Mouse (Mus musculus) left cerebral cortex, postnatal 25 days (tissue): Measurements from ENCODE around the gene Ankrd34a. TPM values are rescaled to one million over a fixed set of nuclear protein-coding genes. Genes with fewer than 3 reads are reported as not detected.
A peak's percentile ranks its signal among the peaks of the same experiment; 100 is the strongest.

Source experiments
- DNase-seq, 2 experiments: peaks; one replicate each; pipeline ENCODE4 v3.0.0; 2022; ENCODE audit warnings: low spot score in 2 of 2, mixed read lengths in 1 of 2
- intact Hi-C: fragments of 180-260 bp; cut with DNase I; formaldehyde crosslinking; loops from one replicate; pipeline ENCODE4 v1.15.1; 2025
- total RNA-seq, 2 experiments: library from RNA; stranded (reverse); gene quantifications; 2 replicates each; pipeline ENCODE4 v1.2.3; 2021

Ankrd34a gene
- total RNA-seq = 10 to 100 TPM; 73.5 to 74.2 TPM

DNA sequence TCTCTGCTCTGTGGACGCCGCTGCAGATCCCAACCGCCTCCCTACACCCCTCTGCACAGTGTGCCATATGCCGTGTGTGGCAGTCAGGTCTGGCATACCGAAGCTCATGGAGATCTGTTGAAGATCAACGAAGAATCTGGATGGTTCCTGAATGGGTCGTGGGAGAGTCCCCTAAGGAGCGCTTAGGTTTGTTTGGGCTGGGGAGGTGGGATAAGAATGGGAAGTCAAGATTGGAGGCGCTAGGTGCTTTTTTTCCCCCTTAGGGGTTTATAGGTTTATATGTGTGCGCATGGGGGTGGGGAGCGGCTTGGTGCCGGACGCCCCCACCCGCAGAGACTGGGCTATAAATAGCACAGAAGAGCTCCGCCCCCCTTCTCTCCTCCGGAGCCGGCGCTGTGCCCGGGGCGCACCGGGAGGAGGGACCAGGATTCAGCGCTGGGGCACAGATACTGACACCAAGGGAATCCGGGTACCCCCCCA lies at the start of gene Ankrd34a:
Ankrd34a (plus strand) TSS at position 409 of the 480 bp plus-strand sequence.
- intact Hi-C loops = loop anchor here (2.0 kb wide), 1 partner anchor 15 kb away; no protein-coding TSS in a partner anchor
- peak; percentile 83 to 92 for DNase-seq

DNA sequence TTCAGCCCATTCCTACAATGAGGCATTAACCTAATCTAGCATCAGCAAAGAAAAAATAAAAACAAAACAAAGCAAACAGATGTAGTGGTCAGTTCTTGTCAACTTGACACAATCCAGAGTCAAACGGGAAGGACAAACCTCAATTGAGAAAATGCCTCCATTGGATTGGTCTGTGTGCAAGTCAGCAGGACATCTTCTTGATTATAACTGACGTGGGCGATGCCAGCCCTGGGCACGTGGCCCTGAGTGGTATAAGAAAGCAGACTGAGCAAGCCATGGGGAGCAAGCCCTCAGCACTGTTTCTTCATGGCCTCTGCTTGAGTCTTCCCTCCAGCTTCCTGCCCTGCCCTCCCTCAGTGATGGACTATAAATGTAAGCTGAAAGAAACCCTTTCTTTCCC lies 49.6 kb upstream of the Ankrd34a start:
- DNase-seq = no peak
- intact Hi-C loops = loop anchor here (1.0 to 2.0 kb wide), 3 partner anchors 33 to 162 kb away; partner anchors contain the start of gene Nudt17

DNA sequence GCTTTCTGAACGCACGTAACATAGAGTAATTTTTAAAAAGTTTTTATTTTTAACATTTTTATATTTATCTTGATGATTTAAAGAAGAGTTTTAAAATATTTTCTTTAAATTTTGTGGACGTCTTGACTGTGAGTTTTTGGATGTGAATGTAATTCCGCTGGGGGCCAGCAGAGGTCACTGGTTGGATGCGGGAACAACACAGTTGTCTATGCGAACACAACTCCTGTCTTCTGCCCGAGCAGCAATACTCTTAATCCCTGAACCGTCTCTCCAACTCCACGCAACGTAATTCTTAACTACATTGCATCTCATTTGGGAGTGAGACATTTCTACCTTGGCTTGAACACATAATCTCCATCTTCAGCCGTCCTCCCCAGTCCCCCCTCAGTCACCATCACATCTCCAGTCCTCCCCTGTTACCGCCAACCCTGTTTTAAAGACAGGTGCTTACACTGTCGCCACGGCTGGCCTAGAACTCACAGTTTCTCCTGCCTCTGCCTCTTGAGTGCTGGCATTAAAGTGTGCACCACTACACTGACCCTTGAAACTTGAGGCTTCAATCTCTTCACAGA lies 49.0 kb upstream of the Ankrd34a start:
- peak; percentile 69 to 80 for DNase-seq
- intact Hi-C loops = loop anchor here (1.0 to 2.0 kb wide), 3 partner anchors 33 to 161 kb away; partner anchors contain the start of gene Nudt17

DNA sequence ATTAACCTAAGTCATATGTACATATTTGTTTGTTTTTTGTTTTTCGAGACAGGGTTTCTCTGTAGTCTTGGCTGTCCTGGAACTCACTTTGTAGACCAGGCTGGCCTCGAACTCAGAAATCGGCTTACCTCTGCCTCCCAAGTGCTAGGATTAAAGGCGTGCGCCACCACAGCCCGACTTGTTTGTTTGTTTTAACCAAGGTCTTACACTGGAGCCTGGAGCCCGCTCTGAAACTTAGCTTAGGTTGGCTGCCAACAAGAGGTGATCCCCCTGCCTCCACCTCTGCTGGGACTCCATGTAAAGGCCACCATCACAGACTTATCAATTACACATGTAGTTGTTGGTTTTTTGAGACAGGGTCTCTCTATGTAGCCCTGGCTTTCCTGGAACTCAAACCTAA lies 47.6 kb upstream of the Ankrd34a start:
- intact Hi-C loops = no loop called here
- DNase-seq = no peak

DNA sequence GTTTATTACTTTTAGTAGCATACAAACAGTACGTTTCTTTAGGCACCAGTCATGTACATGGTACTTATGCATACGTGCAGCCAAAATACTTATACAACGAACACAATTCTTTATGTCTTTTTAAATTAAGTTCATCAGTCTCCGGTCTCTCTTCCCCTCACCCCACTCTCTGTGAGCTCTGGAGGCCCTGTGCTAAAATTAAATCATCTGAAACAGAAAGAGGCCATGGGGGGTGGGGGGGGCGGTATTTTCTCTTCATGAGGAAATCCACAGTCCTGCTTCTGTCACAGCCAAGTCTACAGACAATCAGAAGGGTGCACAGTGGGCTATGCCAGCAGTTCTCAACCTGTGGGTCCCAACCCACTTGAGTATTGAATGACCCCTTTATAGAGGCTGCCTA lies 47.1 kb upstream of the Ankrd34a start:
- DNase-seq = no peak
- intact Hi-C loops = no loop called here

DNA sequence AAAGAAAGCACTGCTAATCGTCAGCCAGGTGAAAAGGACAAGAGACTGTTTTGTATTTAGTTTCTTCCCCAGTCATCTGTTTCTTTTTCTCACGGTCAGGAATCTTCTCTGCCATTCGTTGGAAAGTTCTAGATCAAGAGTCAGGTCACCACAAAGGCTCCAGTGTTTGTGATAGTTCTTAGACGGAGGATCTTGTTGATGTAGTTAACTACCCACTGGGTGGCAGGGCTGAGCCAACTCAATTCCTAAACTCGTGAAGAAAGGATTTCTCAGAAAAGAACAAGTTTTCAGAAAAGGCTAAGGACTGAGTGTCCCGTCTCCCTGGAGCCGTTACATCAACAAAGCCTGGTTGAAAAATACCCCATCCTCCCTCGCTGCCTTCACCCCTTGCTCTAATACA lies 45.2 kb upstream of the Ankrd34a start:
- intact Hi-C loops = loop anchor here (1.0 kb wide), 1 partner anchor 29 kb away; no protein-coding TSS in a partner anchor
- peak; percentile 51 to 73 for DNase-seq

DNA sequence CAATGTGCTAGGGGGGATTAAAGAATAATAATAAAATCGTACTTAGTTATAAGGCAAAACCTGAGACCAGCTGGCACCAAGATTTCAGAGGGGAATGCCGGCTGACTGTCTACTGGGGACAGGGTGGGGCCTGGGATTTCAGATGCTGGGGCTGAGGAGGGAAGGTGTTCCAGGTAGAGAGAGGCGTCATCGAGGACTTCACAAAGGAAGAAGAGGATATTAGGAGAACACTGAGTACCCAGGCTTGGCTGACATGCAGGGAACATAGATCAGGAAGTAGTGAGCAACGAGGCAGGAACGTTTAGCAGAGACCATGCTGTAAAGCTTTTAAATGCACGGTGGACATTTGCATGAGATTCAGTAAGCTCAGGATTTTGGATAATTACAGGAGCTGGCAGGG lies 44.5 kb upstream of the Ankrd34a start:
- no peak for DNase-seq
- intact Hi-C loops = loop anchor here (1.0 kb wide), 1 partner anchor 28 kb away; no protein-coding TSS in a partner anchor

DNA sequence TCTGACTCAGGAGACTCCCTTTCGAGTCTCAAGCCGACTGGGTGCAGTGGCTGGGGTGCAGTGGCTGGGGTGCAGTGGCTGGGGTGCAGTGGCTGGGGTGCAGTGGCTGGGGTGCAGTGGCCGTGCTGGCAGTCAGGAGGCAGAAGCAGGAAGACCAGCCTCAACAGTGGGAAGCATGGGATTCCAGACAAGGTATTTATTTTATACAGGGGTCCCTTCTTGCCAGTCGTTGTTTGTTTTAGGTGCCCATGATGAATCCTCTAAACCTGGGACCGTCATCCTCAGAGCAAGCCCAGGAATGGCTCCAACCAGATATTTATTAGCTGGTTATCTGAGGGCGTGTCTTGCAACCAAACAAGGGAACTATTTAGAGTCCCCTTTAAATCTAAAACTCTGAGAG lies 42.8 kb upstream of the Ankrd34a start:
- no peak for DNase-seq
- intact Hi-C loops = no loop called here

DNA sequence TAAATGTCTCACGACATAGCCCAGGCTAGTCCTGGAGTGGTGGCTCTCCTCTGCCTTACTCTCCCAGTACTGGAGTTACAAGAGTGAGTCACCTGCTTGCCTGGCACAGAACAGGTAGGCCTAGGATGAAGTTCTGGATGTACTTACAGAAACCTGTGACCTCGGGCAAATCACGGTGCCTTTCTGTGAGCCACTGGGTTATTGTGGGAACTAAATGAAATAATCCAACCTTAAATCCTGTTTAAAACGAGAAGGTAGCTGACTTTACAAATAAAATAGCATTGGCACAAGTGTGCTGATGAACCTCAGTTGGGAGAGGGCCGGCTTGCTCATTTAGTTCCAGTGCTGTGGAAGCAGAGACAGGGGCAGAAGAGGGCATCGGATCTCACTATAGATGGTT lies 42.2 kb upstream of the Ankrd34a start:
- no peak for DNase-seq
- intact Hi-C loops = no loop called here

DNA sequence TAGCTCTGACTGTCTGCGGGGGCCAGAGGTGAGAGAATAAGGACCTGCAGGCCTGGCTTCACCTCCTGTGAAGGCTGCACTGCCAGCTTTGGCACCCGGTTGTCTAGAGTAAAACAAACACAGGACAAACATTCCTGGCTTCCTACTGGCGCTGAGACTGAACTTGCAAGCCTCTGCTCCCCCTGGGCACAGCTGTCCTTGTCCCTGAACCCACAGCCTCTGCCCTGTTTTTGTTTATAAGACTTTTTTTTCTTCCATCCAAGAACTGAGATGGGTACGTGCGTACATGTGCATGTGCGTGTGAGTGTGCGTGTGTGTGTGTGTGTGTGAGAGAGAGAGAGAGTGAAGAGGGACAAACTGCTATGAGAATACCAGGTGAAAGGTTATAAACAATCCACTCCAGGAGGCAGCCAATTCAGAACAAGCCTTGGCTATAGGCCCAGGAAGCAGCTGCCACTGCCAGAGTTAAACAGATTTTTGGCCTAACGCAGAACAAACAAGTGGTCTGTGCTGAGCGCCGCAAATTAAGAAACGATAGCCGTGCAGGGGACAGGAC lies 41.3 kb upstream of the Ankrd34a start:
- peak; percentile 44 to 46 for DNase-seq
- intact Hi-C loops = no loop called here

DNA sequence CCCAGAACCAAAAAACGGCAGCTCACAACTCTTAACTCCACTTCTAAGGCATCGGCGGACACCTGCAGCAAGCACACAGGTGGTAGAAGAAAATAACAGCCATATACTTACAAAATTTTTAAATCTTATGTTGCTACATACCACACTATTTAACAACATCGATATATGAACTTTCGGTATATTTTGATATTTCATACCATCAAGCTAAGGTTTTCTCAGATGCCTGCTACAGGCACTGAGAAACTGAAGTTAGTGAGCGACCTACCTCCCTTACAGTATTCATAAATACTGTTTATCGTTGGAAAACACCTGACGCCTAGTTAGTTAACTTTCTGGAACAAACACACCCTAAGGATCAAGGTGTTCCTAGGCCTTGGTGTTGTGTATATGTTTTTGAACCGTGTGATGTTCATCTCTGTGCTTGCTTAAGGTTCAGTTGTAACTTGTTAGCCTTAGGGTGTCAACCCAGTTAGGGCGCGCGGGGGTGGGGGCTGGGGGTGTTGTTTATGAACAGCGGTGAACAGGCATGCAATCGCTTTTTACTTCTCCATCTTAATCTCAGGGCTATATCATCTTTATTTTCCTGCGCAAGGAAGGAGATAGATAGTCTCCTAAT lies 40.3 kb upstream of the Ankrd34a start:
- intact Hi-C loops = loop anchor here (2.0 kb wide), 1 partner anchor 19 kb away; no protein-coding TSS in a partner anchor
- DNase-seq = no peak

DNA sequence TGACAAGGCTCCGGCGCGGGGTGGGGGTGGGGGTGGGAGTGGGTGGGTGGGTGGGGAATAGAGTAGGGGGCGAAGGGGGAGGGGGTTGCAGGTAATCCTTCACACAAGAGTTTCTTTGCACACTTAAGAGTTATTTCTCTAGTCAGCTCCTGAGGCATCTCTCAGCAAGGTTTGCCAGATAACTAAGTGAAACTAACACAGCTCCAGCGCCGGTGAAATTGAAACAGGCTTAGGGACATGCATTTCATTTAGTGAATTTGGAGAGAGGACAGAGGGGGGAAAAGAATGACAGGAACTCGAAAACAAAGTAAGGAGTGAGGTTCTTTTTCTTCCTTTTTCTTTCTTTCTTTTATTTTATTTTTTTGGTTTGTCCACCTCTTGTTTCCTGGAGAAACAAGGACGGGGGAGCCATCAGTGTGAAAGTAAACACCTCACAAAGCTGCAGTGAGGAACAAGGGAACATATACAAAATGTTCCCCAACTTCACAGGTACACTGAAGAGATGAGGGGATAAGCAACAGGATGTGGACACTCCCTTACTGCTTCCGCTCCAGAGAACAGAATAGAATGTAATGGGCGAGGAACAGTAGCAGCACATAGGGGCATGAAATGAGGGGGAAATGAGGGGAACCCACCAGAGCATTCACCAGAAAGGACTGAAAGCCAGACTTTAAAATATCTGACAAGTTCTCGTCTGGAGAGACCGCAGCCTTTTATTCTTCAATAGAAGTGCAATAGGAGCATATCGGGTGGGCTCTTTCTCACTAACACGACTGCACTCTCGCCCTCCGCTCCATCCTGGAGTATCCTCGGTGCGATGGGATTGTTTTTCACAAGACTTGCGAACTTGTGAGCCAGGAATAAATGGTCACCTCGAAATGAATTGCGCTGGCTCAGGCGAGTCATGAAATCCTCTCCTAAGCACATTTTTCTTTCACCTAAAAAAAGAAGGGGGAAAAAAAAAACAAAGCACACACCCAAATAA lies 39.5 kb upstream of the Ankrd34a start:
- no peak for DNase-seq
- intact Hi-C loops = loop anchor here (2.0 kb wide), 1 partner anchor 18 kb away; no protein-coding TSS in a partner anchor

DNA sequence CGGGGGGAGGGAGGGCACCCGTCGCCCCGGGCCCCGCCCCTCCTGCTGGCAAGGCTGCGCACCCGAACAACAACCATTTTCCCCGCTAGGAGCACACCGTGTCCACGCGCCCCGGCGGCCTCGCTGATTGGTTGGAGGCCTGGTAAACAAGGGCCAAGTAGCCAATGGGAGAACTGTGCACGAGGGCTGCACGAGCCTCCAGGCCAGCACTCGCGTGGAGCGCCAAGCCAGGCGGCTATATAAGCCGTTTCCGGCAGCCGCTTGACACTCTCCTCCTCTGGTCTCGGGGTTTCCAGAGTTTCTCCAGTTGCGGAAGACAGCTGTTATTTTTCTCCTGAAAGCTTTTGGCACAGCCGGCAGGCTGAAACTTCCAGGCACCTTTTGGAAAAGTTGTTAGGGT lies 38.7 kb upstream of the Ankrd34a start, which contains the start of gene Txnip:
Txnip (plus strand) TSS at position 264 of the 400 bp plus-strand sequence.
- DNase-seq = peak; percentile 96 to 97
- intact Hi-C loops = loop anchor here (2.0 kb wide), 1 partner anchor 17 kb away; no protein-coding TSS in a partner anchor

DNA sequence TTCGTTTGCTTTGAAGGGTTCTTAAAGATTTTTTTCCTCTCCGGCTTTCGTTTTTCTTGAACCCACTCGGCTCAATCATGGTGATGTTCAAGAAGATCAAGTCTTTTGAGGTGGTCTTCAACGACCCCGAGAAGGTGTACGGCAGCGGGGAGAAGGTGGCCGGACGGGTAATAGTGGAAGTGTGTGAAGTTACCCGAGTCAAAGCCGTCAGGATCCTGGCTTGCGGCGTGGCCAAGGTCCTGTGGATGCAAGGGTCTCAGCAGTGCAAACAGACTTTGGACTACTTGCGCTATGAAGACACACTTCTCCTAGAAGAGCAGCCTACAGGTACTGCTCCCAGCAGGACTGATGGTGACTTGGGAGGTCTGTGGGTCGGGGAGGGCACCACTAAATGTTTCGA lies 38.3 kb upstream of the Ankrd34a start:
- DNase-seq = no peak
- intact Hi-C loops = no loop called here

DNA sequence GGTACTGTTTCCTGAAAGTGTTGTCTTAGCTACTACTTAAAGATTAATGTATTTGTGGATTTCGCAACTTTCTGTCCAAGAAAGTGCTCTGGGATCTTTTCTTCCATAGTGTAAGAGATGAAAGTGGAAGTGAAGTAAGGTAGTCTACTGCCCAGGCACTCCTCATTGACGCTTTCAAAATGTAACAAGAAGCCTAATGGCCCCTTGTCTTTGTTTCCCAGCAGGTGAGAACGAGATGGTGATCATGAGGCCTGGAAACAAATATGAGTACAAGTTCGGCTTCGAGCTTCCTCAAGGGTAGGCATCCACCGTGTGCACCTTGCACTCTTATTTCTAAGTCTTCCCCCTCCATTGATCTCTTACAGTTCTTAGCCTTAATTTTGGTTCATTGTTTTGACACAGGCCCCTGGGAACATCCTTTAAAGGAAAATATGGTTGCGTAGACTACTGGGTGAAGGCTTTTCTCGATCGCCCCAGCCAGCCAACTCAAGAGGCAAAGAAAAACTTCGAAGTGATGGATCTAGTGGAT lies 37.7 kb upstream of the Ankrd34a start:
- intact Hi-C loops = no loop called here
- no peak for DNase-seq

DNA sequence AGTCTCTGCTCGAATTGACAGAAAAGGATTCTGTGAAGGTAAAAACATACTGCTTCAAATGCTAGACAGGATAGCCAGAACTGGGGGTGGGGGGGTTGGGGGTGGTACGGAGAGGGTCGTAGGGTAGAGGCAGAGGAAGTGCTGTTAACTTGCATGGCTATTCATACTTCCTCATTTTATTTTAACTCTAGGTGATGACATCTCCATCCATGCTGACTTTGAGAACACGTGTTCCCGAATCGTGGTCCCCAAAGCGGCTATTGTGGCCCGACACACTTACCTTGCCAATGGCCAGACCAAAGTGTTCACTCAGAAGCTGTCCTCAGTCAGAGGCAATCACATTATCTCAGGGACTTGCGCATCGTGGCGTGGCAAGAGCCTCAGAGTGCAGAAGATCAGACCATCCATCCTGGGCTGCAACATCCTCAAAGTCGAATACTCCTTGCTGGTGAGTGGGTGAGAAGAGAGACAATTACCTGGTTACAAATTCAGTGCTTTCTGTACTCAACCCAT lies 37.0 kb upstream of the Ankrd34a start:
- DNase-seq = no peak
- intact Hi-C loops = no loop called here

DNA sequence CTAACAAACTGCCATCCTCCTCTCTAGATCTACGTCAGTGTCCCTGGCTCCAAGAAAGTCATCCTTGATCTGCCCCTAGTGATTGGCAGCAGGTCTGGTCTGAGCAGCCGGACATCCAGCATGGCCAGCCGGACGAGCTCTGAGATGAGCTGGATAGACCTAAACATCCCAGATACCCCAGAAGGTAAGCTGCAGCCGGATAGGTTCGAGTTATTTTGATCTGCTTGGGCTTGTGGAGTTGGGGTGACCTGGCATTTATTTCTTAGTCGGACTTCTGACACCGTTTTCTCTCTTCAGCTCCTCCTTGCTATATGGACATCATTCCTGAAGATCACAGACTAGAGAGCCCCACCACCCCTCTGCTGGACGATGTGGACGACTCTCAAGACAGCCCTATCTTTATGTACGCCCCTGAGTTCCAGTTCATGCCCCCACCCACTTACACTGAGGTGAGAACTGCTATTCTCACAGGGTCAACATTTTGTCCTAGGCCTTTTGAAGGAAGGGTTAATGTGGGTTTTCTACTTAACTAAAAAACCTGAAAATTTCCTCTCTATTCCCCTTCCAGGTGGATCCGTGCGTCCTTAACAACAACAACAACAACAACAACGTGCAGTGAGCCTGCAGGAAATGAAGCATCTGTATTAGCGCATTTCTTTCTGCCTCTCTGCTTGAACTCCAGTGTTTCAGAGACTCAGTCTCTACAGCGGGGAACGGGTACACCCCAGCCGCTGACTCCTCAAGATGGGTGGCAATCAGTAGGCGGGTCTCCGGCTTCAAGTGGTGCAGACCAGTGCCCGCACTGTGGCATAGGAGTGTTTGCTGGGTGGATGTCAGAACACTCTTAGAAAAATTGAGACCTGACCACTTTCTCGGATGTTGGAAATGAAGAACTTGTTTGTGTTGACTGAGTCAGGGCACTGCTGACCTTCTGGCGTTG lies 36.3 kb upstream of the Ankrd34a start:
- no peak for DNase-seq
- intact Hi-C loops = no loop called here
